Mouse (Mus musculus) central nervous system, embryonic 11.5 days (tissue): Measurements from ENCODE around the gene Asb8. TPM values are rescaled to one million over a fixed set of nuclear protein-coding genes. Genes with fewer than 3 reads are reported as not detected.

Experiments
- polyA plus RNA-seq: library from polyadenylated mRNA; depleted of rRNA; stranded (reverse); fragments of >200 nt; gene quantifications from 2 replicates; pipeline ENCODE4 v1.2.3, GENCODE M21; 2012; rRNA removed

The Asb8 gene
- 23.4 and 36.6 TPM in 2 replicates for polyA plus RNA-seq

DNA sequence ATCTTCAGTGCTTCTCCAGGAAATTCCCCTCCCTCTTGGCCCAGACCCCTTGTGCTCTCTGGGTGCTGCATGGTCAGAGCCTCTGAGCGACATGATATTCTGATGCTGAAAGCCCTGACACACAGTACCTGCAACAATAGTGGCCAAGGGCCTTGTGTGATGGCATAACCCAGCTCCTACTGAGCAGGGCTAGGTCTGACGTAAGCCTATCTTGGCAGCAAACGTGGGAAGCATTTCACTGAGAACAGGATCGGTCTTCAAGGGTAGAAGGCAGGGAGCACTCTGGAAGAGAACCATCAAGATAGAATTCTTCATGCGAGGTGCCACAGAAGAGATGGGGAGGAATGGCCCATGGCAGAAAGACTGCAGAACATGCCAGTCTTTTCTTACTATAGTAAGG lies at the start of gene Asb8:
TSS of gene Asb8 (minus strand) at position 101 of the 400 bp plus-strand sequence.

GRCm38 (mm10) chr15:98195442-98195841 lies 30.0 kb upstream of the Asb8 start, which contains the start of gene Olfr288:
Gene Olfr288 (minus strand): TSS chr15:98195542.

DNA sequence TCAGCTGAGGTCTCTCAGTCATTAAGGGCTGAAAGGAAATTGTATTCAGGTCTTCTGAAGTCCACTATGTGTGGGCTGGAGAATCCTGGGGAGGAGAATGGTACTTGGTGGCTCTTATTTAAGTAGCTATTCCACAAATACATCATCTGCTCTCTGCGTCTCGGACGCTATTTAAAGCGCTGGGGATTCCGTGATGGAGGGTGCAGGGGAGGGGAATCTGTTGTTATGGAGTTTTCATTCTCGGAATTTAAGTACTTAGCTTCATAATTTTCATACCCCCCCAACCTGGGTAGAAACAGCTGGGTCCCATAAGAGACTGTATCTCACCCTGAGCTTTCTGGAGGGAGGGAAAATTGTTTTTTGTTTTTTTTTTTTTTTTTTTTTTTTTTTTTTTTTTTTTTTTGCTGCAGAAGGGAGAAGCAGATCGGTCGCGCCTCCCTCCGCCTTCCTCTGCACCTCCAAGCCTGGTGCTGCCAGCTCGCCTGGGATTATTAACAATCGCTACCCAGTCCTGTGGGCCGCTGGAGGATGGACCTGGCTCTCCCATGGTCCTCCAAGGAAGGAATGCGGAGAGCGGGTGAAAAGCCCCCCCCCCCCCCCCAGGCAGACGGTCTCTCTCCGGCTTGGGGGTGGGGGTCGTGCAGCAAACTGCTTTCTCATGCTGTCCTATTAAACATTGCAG lies 1.7 kb upstream of the Asb8 start, which contains the start of gene Ccdc184:
TSS of gene Ccdc184 (plus strand) at position 196 of the 682 bp plus-strand sequence.

GRCm38 (mm10) chr15:98093121-98094011 lies 72.1 kb downstream of the Asb8 start, which contains the start of gene Senp1:
Gene Senp1 (minus strand): TSS chr15:98093744.

DNA sequence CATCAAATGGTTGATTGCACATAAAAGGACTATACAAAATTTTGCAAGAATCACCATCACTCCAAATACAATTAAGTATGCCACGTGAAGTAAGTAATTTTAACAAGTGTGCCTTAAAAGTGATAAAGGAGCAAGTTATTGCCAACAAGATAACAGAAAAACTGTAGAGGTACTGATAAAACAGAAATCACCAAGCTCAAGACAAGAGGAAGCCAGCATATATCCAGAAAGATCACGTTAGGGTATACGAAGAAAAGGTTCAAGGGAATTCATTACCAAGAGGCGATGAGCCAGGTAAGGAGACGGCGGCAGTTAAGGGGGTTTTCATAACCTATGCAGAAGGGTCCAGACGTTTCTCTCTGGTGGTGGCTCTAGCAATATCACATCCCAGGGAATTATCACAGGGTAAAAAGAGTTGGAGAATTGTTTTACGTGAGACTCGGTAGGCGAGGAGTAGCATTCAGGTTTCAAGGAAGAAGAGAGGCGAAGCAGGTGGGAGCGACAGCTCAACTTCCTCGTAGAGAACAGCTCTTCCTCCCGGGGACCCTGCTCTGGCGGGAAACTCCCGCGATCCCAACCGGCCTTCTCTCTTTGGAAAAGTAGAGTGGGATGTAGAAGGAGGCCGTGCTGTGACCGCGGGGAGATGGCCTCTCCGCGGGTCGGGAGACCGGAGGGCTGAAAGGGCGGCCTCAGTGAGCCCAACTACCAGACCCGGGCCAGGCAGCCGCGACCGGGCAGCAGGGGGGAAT lies 72.9 kb downstream of the Asb8 start, which contains the start of gene Pfkm:
TSS of gene Pfkm (plus strand) at position 218 of the 749 bp plus-strand sequence.

Other genes with a start within 250 kb of the Asb8 start
- 29.1 and 40.5 TPM in 2 replicates for gene Tmem106c, start 201.4 kb downstream of the Asb8 start, polyA plus RNA-seq
- 220 and 226 TPM in 2 replicates for gene Col2a1, start 160.9 kb downstream of the Asb8 start, polyA plus RNA-seq
- gene Pfkm, start 73.0 kb downstream of the Asb8 start, polyA plus RNA-seq: 54.5 and 71.3 TPM in 2 replicates
- gene Senp1, start 71.9 kb downstream of the Asb8 start, polyA plus RNA-seq: 29.6 and 35.2 TPM in 2 replicates
- gene Ccdc184, start 1.5 kb upstream of the Asb8 start, polyA plus RNA-seq: 5.2 and 8.0 TPM in 2 replicates
- gene Olfr288, start 29.9 kb upstream of the Asb8 start, polyA plus RNA-seq: not detected in 2 replicates
- gene Gm44579, start 55.4 kb upstream of the Asb8 start, polyA plus RNA-seq: not detected in 2 replicates
- not detected in 2 replicates for gene Olfr287, start 55.4 kb upstream of the Asb8 start, polyA plus RNA-seq
- gene Olfr286, start 68.8 kb upstream of the Asb8 start, polyA plus RNA-seq: not detected in 2 replicates
- not detected in 2 replicates for gene H1fnt, start 91.7 kb upstream of the Asb8 start, polyA plus RNA-seq
- gene Zfp641, start 130.5 kb upstream of the Asb8 start, polyA plus RNA-seq: 2.4 TPM in 2 replicates
- not detected in 2 replicates for gene Olfr285, start 151.7 kb upstream of the Asb8 start, polyA plus RNA-seq
- not detected in 2 replicates for gene Olfr284, start 175.4 kb upstream of the Asb8 start, polyA plus RNA-seq
- not detected in 2 replicates for gene Olfr283, start 215.3 kb upstream of the Asb8 start, polyA plus RNA-seq